Mouse (Mus musculus): Measurements from ENCODE around the gene Gpc2.

The Gpc2 gene

DNA sequence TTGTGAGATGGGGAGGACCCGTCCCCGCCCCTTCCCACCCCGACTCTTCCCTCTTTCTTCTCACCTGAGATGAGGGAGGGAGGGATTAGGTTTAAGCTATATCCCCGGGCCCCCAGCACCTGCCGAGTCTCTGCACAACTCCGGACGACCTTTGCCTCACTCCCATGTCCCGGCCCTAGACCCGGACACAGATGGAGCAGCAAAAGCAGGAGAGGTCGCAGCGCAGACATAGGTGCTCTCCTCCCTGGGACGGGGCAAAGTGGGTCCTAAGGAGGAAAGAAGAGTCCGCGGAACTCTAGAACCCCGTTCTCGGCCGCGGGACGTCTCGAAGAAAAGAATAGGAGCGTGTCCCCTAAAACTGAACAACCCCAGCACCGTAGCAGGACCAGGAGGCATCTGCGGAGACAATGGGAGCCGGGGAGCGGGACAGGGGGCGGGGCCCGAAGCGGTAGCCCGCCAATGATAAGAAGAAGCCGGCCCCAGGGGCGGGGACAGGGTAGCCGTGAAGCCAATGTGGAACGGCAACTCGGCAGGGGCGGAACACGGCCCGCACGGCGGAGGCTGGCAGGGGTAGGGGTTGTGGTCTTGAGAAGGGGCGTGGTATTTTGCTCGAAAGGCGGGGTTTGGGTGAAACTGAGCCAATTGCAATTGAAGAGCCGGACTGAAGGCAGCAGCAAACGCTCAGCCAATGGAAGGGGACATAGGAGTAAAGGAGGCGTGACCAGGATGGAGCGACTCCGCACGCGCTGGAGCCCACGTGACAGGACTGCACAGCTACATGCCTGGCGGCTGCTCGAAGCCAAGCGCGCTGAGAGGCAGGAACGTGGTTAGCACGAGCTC lies at the start of gene Gpc2, which contains the start of the genes Gm43720 and Stag3:
Gene Gpc2, minus strand, starts transcription at position 421 of the 840 bp plus-strand sequence.
Gene Gm43720, minus strand, starts transcription at position 374 of the 840 bp plus-strand sequence.
Gene Stag3, plus strand, starts transcription at position 656 of the 840 bp plus-strand sequence.
- DNase-seq (ENCODE audit: low spot score): peak; percentile 72

DNA sequence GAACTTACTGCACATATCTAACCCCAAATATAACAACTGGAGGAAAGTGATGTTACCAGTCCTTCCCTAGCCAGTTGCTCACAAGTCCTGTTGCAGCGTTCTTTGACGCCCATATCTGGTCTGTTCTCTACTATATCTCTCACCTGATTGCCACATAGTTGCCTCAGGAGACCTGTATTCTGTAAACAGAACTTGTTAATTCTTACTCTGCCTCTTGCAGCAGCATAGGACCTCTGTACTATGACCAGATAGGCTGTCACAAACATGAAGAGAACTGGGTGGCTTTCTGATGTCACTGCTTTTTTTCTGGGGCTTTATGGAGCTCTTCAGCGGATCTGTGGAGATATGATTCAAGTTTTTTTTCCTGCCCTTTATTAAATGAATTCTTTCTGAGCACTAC lies 33.0 kb upstream of the Gpc2 start:
- no peak for DNase-seq (ENCODE audit: low spot score)

DNA sequence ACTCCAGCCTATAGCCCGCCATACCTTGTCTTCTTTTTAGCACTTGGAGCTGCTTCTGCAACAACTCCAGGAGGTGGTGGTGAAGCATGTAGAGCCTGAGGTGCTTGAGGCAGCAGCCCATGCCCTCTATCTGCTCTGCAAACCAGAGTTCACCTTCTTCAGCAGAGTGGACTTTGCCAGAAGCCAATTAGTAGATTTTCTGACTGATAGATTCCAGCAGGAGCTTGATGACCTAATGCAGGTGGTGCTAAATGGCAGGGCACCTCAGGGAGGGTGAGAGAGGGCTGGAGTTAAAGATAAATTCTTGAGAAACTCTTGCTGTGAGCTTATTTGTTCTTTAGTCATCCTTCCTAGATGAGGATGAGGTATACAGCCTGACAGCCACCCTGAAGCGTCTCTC lies 19.8 kb upstream of the Gpc2 start:
- DNase-seq (ENCODE audit: low spot score): no peak

DNA sequence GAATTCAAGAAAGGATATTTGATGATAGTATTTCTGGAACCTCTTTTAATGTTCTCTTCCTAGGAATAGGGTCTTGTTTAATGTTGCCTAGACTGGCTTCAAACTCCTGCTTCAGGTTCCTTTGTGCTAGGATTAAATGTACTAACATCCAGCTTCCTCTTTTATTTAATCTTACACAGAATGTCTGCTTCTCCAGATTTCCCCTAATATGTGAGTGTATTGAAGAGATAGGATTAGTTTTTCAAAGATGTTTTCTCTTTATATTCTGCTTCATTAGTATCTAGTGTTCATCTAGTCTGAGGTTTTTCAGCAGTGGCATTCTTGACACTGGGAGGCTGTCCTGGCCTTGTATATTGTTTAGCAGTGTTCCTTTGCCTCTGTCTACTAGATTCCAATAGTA lies 14.4 kb upstream of the Gpc2 start:
- DNase-seq (ENCODE audit: low spot score): no peak

DNA sequence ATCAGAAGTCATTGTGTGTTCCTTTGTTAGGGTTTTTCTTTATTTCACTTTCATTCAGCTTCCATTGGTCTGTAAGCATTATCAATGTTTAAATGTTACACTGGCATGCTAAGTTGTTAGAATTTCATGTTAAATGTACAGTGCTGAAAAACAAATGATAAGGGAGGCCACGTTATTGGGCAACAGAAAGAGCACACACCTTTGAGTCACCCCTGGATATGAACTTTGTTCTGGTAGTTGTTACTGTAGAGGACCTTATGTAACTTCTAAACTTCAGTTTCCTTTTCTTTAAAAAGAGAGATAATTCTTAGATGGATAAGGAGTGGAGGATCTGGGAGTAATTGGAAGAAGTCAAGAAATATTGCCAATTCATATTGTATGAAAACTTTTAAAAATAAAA lies 11.8 kb upstream of the Gpc2 start:
- DNase-seq (ENCODE audit: low spot score): no peak

DNA sequence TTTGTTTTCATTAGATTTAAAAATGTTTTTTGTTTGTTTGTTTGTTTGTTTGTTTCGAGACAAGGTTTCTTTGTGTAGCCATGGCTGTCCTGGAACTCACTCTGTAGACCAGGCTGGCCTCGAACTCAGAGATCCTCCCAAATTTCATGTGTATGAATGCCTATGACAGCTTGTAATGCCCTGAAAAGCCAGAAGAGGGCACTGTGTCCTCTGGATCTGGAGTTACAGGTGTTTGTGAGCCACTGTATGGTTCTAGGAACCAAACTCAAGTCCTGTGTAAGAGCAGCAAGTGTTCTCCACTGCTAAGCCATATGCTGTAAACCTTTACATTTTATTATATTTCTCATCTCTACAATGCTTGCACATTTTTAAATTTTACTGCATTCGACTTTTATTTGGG lies 8.1 kb upstream of the Gpc2 start:
- no peak for DNase-seq (ENCODE audit: low spot score)

DNA sequence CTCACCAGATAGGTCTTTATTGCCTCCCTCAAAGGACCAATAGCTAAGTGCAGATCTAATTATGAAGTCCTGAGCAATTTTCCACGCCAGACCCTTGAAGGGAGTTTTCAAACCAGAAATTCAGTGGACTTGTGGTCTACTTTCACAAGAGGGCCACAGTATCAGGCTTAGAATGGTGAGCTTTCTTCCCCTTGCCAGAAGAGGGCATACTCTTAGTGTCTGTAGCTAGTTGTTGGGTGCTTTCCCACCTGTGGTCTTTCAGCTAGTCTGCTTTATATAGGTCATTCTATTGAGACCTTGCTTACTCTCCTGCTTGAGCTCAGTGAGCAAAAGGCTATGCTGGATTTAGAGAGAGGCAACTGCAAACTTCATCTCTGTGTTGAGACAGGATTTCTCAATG lies 3.7 kb upstream of the Gpc2 start:
- DNase-seq (ENCODE audit: low spot score): no peak

DNA sequence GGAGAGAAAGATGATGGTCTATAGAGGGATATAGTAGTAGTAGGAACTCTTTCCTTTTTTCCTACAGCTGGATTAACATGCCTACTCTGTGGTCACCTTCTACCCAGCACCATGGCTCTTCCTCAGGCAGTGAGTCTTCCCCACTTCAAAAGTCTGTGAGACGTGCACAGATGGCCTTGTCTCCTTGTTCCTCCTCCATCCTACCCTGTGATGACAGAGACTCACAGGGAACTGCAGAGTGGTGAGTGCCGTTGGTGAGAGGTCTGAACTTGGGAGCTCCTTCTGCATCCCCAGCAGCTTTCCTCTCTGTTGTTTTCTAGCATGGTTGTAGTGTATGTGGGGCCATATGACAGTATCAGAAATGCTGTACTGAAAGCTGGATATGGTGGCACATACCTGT lies 2.0 kb upstream of the Gpc2 start:
- no peak for DNase-seq (ENCODE audit: low spot score)

DNA sequence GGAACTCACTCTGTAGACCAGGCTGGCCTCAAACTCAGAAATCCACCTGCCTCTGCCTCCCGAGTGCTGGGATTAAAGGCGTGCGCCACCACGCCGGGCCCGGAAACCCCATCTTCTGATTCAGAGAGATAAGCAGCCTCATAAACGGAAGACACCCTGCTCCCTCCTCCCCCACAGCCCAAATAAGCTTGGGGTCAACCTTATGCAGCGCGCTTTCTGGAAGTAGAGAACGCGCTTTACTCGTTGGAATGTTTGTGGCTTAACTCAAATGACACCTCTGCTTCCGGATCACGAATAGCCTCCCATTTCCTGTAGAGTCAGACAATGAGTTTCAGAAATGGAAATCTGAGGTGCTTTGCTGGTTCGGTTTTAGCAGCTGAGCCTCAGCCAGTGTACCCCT lies 1.0 kb upstream of the Gpc2 start:
- no peak for DNase-seq (ENCODE audit: low spot score)

DNA sequence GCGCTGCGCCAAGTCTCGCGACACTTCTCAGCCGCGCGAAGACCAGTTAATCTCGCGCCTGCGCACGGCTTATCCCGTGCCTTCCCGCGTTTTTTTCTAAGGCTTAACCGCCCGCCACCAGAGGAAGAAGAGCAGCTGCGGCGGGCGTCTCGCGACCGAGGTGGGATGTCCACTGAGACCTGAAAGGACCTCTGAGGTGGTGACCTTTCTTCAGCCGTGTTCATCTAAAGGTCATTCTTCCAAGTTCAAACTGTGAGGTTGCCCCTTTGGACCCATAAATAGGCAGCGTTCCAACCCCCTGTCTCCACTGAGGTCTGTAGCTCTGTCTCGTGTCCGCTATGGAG lies 592 bp upstream of the Gpc2 start:
- no peak for DNase-seq (ENCODE audit: low spot score)

DNA sequence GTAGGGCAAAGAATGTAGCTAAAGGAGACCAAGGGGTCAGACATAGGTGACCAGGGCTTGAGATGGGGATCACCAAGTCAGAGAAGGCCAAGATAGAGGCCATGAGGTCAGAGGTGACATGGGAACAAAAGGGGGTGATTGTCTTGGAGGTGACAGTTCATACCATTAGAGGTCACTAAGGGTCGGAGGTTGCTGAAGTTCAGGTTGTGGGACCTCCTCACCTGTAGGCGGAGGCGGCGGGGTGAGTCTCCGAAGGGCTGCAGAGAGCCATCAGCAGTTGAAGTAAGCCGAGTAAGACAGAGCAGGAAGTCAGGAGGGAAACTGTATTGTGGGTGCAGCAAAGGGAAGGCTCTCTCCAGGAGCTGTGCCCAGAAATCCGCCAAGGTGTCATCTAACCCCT lies 1.8 kb downstream of the Gpc2 start:
- no peak for DNase-seq (ENCODE audit: low spot score)

DNA sequence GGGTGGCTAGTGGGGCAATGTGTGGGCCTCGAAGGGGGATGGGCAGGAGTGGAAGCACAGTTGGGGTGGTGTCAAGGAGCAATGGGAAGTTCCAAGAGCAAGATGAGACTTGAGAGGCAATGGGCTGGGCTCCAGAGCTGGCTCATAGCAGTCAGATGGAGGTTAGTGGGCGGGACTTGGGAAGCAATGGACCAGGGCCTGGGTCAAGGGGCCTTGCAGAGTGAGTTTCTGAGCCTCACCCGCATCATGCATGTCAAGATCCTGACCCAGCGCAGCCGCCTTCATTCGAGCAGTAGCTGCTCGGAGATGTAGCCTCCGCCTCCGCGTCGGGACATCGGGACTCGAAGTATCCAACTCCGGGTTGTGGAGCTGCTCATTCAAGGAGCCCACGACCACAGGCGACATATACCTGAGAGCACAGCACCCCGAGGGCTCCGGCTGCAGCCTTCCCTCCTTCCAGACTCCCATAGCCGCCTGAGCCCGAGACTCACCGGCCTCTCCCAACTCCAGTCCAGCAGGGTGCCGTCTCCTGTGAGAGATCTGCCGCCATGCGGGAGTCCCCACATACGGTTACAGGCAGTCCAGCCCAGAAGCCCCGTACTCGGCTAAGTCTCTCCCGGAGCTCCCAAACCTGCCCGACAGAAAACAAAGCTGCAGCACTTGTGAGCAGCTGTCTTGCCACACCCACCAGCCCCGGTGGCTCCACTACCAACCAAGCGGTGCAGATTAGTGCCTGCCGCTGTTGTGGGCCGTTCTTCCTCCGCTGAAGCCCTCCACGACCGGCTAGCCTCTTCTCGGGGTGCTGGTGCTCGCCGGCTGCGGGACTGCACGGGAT lies 4.4 kb downstream of the Gpc2 start:
- no peak for DNase-seq (ENCODE audit: low spot score)

DNA sequence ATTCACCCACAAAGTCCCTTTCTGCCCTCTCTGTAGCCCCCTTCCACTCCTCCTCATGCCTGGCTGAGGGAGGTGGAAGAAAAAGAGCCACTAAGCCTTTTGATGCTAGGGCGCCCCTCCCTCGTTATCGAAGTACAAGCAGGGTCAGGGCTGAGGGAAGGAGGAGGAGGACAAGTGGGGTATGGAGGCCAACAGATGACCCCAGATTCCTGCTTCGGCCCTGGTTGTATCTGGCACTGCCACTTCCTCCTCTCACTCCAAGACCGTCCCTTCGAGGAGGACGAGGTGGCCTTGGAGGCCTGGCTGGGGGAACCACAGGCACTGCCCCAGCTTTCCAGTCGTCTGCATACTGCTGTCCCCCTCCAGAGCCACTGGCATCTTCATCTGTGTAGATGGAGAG lies 5.6 kb downstream of the Gpc2 start:
- DNase-seq (ENCODE audit: low spot score): no peak

DNA sequence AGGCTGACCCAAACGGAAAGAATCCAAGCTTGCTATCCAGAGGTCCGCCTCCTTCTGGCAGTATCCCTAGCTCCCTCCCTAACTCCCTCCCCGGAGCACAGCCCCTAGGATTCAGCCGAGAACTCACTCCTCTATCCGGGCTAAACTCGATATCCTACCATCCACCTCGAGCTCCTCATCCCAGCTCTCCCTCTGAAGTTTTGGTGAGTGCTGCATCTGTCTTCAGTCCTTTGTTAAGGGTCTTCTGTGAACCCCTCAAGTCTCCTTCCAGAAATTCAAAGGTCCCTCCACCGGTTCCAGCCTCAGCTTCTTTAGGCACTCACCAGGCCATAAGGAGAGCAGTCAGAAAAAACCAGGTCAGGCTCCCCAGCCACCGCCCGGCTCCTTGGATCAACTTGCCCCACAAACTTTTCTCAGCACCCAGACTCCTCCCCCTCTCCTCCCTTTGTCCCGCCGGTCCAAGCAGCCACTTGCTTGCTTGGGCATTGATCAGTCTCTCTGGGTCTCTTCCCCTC lies 7.3 kb downstream of the Gpc2 start, which contains the start of gene Gal3st4:
Gene Gal3st4, minus strand, starts transcription at position 432 of the 515 bp plus-strand sequence.
- DNase-seq (ENCODE audit: low spot score): peak; percentile 35

DNA sequence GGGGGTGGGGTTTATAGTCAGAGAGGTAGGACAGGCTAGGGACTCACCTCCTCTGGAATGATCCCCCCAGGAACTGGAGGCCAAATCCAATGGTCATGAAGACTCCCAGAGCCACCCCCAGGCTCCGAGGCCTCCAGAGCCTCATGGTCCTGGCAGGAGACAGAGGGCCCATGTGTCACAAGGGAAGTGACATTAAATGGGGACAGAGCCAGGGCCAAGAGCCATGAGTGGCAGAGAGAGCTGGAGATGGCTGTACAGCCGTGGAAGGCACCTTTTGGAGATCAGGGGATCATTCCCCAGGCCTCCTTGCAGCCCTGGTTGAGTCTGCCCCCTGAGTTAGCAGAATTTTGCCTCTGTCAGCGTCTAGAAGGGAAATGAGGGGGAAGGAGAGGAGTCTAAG lies 8.6 kb downstream of the Gpc2 start:
- no peak for DNase-seq (ENCODE audit: low spot score)

DNA sequence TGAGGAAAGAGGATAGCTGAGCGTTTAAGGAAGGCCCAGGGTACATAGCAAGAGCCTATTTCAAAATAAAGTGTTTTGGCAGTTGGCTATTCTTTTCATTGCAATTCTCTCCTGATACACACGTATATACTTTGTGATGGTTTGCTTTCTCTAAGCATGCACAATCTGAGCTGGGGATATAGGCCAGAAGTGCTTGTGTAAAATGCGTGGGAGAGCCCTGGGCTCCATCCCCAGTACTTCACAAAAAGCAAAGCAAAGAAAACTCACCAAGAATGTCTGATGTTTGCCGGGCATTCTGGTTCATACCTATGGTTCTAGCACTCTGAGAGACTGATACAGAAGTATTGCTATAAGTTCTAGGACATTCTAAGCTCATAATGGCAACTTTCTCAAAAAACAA lies 10.8 kb downstream of the Gpc2 start:
- no peak for DNase-seq (ENCODE audit: low spot score)

DNA sequence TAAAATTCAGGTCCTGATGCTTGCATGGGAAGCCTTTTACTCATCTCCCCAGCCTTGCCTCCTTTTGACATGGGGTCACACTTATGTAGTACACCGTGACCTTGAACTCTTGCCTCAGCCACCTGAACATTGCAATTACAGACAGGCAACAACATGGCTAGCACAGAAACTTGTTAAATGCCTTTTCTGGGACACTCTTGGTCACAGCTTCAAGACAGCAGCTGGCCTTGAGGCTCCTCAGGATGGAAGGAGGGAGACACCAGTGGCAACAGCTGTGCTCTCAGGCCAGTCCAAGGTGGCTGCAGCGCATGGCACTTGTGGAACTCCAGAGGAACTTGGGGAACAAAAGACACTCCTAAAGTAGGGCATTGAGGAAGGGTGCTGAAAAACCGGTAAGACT lies 12.7 kb downstream of the Gpc2 start:
- DNase-seq (ENCODE audit: low spot score): no peak

DNA sequence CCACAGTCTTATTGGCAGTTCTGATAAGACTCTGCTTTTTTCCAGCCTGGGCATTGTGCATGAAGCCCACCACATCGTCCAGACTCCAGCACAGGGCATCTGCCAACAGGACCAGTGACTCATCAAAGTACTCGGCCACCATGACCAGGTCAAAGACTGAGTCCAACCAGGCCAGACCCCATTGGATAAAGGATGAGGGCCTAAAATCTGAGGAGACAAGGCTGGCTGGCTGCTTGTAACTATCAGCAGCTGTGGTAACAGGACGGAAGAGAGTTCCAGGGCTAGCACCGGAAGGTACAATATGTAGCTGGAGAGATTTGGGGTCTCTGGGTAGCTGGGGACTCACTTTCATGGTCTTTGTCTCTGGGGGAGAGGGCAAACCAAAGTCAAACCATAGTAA lies 14.1 kb downstream of the Gpc2 start:
- DNase-seq (ENCODE audit: low spot score): no peak

DNA sequence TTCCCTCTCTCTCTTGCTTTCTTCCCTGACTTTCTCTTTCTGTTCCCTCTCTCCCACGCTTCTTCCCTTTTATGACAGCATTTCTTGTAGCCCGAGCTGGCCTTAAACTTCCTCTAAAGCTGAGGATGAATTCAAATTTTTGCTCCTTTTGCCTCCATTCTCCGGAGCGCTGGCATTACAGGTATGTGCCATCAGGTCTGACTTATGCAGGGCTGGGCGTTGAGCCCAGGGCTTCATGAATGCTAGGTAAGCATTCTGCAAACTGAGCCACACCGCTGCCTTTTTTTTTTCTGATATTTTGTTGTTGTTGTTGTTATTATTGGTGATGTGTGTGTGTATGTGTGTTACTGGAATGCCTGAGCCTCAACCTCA lies 15.6 kb downstream of the Gpc2 start:
- DNase-seq (ENCODE audit: low spot score): no peak

DNA sequence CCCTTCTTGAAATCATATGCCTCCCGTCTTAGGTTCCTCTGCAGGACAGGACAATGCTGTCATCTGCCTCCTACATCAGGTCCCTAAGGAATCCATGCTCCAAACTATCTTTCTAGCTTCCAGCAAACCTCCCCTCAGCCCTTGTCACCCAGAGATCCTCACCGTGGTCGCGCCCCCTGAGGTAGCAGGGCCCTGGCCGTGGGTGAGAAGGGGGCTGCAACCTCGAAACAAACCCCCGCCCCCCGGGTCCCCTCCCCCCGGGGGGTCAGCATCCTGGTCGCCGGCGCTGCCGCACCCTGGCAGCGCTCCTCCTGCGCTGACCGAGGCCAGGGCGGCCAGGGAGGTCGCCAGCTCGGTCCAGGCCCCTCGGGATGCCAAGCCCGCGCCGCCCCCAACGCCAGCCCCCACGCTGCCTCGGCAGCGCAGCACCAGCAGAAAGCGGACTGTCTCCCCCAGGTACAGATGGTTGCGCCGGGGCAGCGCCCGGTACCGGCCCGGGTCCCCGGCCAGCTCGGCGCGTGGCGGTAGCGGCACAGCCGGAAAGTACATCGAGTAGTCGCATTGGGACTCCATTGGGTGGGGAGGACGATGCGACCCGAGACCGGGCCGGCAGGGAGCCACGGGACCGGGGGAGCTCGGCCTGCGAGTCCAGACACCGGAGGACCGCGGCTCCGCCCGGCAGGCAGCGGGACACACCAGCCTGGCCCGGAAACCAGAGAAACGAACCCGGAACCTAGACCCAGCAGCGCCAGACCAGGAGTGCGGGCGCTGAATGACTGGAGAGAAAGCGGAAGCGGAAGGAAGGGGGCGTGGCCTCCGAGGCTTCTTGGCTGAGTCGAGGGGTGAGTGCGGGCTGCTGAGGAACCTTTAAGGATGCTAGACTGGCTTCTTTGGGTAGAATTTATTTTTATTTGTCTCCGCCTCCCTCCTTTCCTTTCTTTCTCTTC lies 16.3 kb downstream of the Gpc2 start, which contains the start of gene BC037034:
Gene BC037034, minus strand, starts transcription at position 774 of the 947 bp plus-strand sequence.
- peak; percentile 86 for DNase-seq (ENCODE audit: low spot score)

DNA sequence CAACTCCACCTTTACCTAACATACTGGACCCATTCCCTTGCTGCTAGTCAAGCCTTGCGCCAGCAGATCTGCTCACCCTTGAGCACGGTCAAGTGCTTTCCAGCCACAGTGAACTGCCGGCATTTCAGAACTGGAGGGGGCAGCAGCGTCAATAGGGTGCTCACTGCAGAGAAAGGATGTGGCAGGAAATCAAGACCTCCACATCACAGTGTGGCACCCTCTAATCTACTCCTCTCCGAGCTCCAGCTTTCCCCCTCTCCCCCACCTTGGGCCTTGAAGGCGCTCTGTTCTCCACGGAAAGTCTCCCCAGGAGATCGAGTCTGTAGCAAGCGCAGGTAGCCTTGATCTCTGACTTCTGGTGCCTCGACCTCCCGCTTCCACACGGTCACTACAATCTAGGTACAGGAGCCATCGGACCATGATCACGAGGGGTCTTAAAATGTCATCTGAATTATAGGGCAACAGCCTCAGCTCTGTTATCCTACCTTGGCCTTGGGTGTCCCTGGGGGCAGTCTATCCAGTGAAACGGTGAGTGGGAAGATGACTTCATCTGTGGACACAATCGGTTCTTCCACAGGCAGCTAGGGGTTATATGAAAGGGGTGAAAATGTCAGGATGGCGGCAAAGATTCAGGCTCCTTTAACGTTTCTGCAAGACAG lies 17.1 kb downstream of the Gpc2 start:
- no peak for DNase-seq (ENCODE audit: low spot score)

All from ovary, postnatal 14 days (tissue).